Mouse (Mus musculus): ENCODE measurements at regions not wholly inside any gene's neighbourhood (a gene's known extent, or its start where the extent isn't known, plus 50 kb on each side); places are given as distances from the start of the nearest gene placed in this dataset.

DNA sequence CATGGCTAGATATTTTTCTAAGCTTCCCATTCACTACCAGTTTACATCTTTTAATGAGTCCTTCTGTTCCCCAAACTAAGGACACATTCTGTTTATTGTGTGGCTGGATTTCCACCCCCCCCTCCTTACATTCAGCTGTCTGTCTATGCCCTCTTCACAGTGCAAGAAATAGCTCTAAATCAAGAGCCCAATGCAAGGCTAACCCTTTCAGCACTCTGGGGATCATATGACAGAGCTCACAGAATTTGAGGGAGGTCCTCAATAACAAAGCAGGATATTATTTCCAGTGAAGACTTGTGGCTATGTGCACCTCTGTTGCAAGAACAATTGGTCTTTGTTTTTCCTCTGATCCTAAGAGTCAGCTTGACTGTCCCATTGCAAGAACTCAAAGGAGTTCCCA, 874.1 kb upstream of the Gje1 start:
- no peak for DNase-seq

DNA sequence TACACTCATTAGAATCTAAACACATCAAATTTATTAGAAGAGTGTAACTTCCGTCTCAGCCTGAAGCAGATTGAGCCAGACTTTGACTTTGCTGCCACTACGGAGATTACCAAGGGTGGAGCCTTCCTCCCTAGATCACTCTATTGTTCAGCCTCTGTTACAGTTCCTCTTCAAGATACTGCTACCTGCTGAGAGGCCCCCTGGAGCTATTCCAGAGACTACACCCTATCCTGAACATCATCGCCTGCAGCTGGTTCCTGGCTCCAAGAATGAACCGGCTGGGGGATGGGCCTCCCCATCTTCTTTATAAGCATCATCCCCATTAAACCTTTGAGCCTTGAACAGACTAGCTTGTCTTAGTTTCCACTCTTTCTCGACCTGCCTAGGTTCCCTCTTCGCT, 868.1 kb upstream of the Gje1 start:
- DNase-seq, result no peak

DNA sequence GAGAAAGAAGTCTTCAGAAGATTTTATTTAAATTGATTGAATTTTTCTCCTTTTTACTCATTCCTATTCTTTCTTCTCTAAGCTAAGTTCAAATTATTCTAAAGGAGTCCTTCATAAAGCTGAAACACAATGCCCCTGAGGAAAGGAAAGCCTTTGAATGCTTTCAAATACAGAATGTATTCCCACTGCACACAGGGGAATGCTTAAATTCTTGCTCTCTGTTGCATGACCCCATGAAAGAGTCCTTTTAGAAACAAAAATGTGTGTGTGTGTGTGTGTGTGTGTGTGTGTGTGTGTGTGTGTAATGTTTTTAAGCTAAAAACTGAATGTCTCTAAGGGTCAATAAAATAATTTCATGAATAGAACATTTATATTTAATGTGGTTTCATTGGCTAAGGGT, 846.1 kb upstream of the Gje1 start:
- no peak for DNase-seq

DNA sequence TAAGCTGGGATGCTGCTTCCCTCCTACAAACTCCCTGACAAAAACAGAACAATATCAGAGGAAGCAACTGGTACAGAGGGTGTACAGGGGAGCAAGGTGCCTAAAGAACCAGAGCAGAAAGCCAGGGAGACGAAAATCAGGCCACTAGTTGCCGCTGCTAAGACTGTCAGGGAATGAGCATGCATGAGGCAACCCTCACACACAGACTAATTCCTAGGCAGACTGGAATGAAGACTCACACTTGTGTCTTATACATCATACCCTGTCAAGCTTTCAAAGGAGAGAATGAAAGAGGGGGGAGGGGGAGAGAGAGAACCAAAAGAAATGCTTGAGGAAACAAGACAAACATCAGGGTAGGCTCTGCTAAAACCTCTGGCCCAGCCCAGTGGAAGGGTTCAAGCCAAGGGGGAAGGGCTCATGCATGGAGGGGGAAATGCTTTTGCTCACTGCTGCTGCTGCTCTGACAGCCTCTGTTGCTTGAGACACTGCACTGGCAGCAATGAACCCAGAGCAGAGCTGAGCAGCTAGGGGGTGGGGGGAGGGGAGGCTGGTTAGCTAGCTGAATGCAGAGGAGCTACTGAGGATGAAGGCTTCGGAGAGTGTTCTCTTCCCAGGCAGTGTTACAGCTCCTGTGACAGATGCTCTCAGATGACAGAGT, 835.5 kb upstream of the Gje1 start:
- DNase-seq, result no peak

DNA sequence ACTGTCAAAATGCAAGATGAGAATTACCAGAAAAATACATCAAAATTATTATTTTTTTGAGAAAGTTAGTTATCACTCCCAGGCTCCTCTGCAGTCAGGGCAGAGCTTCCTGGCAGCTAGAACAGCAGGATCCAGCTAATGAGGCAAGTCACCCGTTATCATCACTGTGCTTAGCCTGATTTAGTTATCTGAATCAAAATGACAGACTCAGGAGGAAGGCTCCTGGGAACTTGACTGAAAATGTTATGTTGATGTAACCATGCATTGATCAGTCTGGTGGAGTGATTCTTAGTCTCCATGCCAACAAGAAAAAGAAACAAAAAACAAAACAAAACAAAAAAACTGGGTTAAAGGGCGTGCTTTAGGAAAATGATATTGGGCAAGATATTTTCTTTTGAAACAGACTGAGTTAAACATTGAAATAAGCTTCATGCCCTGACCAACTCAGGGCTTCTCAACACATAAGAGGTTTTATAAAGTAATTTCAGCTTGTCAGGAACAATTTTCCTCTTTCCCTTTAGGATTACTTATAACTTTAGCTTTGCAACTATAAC, 823.9 kb upstream of the Gje1 start:
- peak; percentile 27 to 43 for DNase-seq

DNA sequence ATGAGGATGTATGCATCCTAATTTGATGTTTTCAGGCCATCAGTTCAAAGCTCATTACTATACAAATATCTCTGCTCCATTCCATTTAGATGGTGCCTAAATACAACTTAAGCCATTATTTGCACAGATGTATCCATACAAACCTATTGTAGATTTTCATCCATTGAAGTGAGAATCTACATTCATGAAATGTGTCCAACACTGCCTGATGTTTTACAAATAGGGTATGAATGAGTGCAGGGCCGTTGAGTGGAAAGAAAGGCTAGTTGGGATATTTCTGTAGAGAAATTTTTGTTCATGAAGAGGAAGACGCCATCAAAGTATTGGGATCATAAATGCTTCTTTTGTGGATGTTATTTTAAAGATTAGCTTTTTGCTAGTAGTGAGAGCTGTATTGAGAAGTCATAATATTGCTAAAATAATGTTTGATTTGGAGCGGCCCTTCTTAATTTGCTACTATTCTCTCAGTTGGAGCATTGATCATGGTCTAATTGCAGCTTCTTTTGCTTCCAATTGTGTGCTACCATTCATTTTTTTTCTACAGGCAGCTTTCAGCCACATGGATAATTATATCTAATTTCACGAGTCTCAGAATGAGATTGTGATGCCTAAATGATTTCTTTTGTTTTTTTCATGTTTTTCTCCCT, 822.9 kb upstream of the Gje1 start:
- no peak for DNase-seq

DNA sequence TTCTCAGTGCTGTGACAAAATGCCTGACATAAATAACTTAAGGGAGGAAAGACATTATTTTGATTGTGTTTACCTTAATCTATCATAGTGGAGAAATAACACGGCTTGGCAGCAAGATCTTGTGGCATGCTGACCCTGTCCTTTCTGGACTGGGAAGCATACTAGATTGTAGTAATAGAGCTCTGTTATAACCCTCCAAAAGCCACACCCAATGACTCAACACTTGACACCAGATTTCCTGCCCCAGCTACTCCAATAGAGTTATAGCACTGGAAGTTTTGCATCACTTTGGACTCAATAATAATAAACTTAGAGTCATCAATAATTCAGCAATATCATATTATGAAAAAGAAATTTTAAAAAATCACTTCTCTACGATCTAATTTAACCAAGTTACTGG, 818.0 kb upstream of the Gje1 start:
- no peak for DNase-seq

DNA sequence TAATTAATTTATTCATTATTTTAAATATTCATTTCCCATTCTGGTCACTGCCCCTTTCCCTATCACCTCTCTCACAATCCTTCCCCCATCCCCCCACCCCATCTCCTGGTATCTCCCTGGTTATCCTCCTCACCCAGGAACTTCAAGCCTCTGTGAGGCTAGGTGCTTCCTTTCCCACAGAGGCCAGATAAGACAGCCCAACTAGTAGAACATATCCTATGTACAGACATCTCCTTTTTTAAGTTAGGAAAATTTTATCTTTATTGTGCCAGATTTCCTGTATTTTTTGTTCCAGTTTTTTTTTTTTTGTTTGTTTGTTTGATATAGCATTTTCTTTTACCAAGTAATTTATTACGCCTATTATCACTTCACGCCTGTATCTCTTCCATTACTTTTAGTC, 769.4 kb upstream of the Gje1 start:
- no peak for DNase-seq

DNA sequence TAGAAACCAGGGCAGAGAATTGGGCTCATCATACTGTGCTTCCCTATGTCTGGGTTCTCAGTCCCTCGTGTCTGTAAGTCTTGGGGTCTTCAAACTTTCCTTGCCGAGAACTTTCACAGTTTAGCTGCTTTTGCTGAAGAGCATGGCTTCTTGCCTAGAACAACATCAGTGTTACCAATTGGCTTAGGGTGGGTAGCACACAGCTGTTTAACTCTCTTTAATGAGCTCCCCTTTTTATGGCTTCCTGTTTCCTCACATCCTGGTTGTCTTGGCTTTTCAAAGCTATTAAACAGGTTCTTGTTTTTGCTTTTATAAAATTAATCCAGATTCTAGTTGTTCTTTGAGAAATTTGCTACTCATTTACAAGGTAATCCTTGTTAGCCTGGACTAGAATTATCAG, 725.3 kb upstream of the Gje1 start:
- DNase-seq, result no peak

DNA sequence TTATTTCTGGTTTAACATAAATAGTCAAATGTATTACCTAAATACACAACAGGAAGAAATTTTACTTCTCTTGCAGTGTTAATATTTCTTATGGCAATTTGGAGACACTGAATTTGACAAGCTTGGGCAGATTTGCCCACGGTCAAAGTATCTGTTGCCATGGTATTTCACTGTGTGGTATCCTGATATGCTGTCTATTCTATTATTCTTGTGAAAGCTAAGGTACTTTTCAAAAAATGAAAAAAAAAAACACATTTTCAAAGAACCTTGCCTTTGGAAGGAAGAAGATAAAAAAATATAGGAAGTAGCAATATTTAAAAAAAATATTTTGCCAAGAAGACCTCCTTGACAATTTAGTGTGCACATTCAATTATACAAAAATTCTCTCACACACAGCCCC, 723.2 kb upstream of the Gje1 start:
- no peak for DNase-seq

DNA sequence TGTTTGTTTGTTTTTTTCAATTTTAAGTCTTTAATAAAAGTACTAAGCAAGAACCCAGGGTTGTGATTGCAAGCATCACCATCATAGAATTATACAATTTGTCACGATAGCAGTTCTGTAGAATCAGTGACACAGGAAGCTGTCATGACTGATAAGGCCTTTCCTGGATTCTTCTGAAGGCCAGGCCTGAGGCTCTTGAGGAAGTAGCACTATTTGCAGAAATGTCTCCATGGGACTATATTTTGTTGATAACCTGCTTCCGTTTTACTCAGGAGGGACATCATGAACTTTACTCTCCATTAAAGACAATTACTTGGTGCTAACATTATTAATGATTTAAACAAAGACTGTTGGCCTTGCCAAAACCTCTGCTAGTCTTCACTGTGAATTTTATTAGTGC, 708.7 kb upstream of the Gje1 start:
- DNase-seq, result no peak

DNA sequence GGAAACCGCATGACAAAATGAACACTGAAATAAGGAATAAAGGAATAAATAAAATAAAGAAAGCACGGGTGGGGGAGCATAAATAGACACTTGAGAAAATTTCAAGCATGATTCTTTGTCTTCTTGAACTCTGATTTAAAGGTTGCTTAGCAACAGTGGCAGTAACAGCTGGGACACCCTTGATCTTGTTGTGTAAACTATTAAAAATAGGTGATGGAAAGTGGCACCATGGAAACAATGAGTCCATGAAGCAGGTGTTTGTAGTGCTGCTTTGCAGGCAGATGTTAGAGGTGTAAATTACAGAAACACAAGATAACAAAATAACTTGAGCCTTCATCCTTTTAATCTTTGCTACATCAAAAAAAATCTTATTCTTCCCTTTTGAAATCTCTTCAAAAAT, 688.2 kb upstream of the Gje1 start:
- no peak for DNase-seq

DNA sequence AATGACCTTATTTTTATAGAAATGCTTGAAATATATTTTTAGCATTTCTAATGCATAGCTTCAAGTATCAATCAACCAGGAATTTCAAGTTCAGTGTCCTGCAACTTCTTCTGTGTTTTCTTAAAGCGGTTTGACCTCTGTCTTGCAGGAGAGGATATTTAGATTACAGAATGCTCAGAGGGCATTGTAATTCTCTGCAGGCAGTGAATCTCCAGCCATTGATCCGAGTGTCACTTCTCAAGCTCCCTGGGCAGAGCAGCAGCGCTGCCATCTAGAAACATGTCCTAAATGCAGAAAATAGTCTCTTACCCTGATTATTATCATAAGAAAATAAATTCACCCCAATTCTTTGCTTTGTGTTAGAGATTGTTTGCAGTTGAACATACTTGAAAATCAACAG, 687.7 kb upstream of the Gje1 start:
- DNase-seq, result no peak

DNA sequence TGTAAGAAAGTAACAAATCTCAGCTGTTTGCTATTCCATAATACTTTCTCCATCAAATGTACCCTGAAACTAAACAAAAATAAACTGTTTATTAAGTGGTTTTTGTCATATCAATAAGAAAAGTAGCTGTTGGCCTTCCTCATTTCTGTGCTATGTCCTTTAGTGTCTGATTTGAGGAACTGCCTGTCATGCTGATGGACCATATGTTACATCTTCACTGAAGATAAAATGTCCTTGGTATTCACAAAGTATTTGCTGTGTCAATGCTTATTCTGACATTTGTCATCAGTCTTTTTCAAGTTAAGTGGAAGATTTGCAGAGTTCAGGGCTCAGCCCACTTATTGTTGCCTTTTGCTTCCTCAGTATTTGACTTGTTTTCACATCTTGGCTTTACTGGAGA, 682.0 kb upstream of the Gje1 start:
- no peak for DNase-seq

DNA sequence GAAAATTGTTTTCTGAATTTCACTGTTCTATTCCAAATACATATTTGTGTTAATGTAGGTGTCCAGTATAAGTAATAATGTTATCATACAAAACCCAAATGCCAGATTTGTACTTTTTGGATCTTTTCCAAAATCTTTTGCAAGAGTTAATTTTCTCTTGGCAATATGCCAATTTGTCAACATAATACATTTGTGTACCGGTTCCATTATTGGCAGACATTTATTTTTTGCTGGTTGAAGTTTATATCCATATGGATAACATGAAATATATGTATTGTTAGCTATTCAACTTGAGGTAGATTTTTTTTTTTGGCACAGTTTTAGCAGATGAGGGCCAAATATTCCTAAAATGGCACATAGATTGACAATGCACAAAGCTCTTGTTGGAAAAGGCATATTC, 679.1 kb upstream of the Gje1 start:
- DNase-seq, result peak in 1 of 2 experiments; percentile 47

DNA sequence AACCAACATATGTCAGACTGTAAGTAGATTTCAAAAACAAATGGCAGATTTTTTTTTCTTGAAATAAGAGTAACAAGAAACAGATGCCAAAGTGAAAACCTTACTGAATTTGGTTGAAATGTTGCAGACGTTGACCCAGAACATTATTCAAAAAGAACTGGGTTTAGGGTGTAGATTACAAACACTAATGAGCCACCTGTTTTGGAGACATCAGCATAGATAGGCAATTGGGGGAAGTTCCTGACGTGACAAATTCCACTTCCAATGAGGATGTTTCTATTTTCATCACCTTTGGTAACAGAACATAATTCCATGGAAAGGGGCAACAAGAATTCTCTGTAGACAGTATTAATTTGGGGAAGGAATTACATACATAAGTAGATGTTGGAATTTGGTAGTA, 677.3 kb upstream of the Gje1 start:
- no peak for DNase-seq

DNA sequence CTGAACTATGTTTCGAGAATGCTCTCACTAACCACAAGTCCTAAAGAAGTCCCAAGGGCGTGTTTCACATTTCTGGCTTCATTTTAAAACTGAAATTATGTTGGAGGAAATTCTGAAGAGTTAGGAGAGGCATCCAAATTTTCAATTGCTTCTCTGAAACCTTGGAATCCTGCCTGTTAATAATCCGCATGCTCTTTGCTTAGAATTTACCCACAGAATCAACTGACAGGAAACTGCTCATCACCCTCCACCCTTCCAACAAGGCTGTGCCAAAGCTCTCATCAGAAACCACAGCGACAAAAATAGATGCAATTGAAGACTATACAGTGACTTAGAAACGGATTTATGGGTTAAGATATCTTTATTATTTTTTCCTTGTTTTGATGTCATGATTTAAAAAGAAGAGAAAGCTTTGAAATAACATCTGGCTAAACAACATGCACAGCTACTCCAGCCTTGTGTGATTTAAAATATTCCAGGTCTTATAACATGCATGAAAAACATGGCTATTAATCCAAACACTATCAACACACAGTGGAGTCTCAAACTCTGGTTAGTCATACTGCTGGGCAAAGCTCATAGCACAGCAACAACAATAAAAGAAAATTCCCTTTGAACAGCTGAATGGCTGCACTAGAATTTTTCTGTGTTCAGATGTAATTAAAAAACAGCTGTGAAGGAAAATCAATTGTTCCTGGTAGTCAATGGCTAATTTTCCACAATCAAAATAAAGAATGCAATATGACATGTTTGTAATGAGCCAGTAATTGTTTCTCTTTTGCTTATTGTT, 674.2 kb upstream of the Gje1 start:
- peak; percentile 44 to 54 for DNase-seq

DNA sequence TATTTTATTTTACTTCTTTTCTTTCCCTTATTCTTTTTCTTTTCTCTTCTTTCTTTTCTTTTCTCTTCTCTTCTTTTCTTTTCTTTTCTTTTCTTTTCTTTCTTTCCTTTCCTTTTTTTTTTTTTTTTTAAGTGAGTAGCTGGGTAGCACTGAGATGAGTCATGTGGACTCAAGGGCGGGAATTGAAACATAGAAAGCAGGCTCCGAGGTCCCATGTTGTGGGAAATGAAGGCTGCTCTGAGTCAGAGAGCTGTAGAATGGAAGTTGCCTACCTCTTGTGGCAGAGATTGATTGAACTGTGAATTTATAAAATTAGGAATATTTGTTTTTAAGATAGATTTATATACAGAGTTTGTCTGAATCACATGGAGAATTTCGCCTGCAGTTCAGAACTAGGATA, 655.6 kb upstream of the Gje1 start:
- no peak for DNase-seq

All from cerebellum, postnatal 10 days (tissue).